Mouse (Mus musculus): ENCODE data around the gene Dclk3. TPM values are rescaled to one million over a fixed set of nuclear protein-coding genes. Genes with fewer than 3 reads are reported as not detected.

Gene Dclk3
- under 1 TPM; 0.23 to 0.39 TPM for total RNA-seq (2021)
- 0.33 and 0.44 TPM in 2 replicates for polyA plus RNA-seq (2012; rRNA removed)
- long read RNA-seq, partial matches to known transcripts: 0 of 1 reads
- long read RNA-seq, other reads (novel, unspliced or antisense): 0 of 1 reads

DNA sequence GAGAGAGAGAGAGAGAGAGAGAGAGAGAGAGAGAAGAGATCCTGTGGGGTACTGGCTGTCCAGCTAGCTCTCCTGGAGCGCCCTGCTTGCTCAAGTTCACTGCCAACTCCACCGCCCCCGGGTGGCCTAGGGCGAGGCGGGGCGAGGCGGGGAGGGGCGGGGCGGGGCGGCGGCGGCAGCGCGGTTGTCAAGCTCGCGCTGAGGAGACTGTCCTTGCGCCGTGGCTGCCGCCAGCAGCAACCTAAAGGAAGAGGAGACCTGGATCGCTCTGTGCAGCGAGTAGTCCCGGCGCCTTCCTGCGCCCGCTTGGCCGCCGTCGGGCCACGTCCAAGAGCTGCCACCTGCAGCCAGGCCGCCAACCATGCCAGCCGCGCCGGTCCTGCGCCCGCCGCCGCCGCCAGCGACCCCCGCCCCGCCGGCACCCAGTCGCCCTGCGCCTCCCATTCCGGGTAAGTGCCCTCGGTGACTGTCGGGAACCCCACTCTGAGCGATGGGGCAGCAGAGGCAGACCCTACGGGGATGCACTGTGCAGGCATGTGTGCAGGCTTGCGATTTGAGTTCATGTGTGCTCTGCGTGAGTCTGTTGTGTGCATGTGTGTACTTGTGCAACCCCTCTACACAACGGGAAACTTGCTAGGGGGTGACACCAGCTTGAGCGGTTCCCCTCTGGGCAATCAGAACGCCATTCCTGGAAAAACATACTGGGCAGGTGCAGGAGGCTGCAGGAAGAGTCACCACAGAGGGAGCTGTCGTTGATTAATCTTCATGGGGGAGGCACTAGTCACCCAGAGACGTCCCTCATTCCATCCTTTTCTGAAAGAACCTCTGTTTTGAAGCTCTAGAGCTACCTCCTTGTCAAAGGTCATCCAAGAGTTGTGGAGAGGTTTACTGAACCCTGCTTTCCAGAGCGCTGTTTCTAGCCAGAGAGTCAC, at the start of gene Dclk3:
Gene Dclk3, plus strand, starts transcription at position 178 of the 932 bp plus-strand sequence.
- peak within 1 kb of the TSS; percentile 71 for H3K9ac ChIP-seq (ENCODE audit: low read depth, low read length)
- intact Hi-C loops (cut with DNase I): no loop called here
- DNase-seq: peak; percentile 49
- no peak within 1 kb of the TSS for H3K27ac ChIP-seq
- WGBS: 4% methylated on average over 57 of the region's 57 CpGs
- no peaks in the 10 kb centered on the region for H3K79me2 ChIP-seq (replicated peaks; ENCODE audit: control insufficient read depth, insufficient read depth, low read length)
- H3K27me3 ChIP-seq (ENCODE audit: control insufficient read depth, insufficient read depth, low read length): peaks cover 3% of the 10 kb centered on the region
- no peaks in the 10 kb centered on the region for H3K4me1 ChIP-seq (ENCODE audit: control insufficient read depth, insufficient read depth, low read length)
- H3K4me3 ChIP-seq: peak within 1 kb of the TSS; percentile 31; the same call in 1 of the 2 replicates
- H3K36me3 ChIP-seq (ENCODE audit: control insufficient read depth, insufficient read depth, low read length): no peaks in the 10 kb centered on the region
- no peak for TF ChIP-seq EP300 (IDR thresholded peaks at IDR 0.05; ENCODE audit: insufficient read depth, low read depth, low read length)
- no peak for TF ChIP-seq CTCF (IDR thresholded peaks at IDR 0.05)
- TF ChIP-seq POLR2A (IDR thresholded peaks at IDR 0.05; ENCODE audit: insufficient read depth, low read depth, low read length): no peak

GRCm38 (mm10) chr9:111390016-111390415, 48.9 kb upstream of the Dclk3 start:
- Histone ChIP-seq H3K27me3 (ENCODE audit: control insufficient read depth, insufficient read depth, low read length) (no peaks in the 10 kb centered on the region), H3K4me3 (no peak overlapping the region), H3K4me1 (ENCODE audit: control insufficient read depth, insufficient read depth, low read length) (no peaks in the 10 kb centered on the region), H3K27ac (no peak overlapping the region), H3K9ac (ENCODE audit: low read depth, low read length) (no peak overlapping the region), H3K79me2 (replicated peaks; ENCODE audit: control insufficient read depth, insufficient read depth, low read length) (no peaks in the 10 kb centered on the region), H3K36me3 (ENCODE audit: control insufficient read depth, insufficient read depth, low read length) (no peaks in the 10 kb centered on the region)
- intact Hi-C loops (cut with DNase I): no loop called here
- TF ChIP-seq CTCF (IDR thresholded peaks at IDR 0.05): no peak
- no peak for TF ChIP-seq POLR2A (IDR thresholded peaks at IDR 0.05; ENCODE audit: insufficient read depth, low read depth, low read length)
- no peak for TF ChIP-seq EP300 (IDR thresholded peaks at IDR 0.05; ENCODE audit: insufficient read depth, low read depth, low read length)
- WGBS: 78% methylated on average over 9 of the region's 9 CpGs
- no peak for DNase-seq

DNA sequence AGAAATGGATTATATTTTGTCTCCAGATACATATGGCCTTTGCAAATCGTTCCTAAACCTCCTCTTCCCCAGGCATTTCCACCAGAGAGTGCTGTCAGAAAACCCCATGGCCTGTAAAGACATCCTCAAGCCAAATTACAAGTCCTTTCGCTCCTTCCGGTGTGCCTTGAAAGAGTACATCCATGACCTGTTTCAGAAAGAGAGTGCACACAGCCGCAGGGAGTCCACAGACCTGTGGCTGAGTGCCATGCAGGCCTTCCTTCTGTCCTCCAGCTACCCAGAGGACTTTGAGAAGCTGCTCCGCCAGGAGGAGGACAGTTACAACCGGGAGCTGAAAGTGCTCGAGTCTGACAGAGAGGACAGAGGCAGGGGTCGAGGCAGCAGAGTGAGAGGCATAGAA, 47.8 kb upstream of the Dclk3 start:
- WGBS: 75% methylated on average over 8 of the region's 8 CpGs
- H3K9ac ChIP-seq (ENCODE audit: low read depth, low read length): no peak overlapping the region
- no peaks in the 10 kb centered on the region for H3K36me3 ChIP-seq (ENCODE audit: control insufficient read depth, insufficient read depth, low read length)
- H3K27ac ChIP-seq: no peak overlapping the region
- no peaks in the 10 kb centered on the region for H3K4me1 ChIP-seq (ENCODE audit: control insufficient read depth, insufficient read depth, low read length)
- intact Hi-C loops (cut with DNase I): no loop called here
- TF ChIP-seq EP300 (IDR thresholded peaks at IDR 0.05; ENCODE audit: insufficient read depth, low read depth, low read length) (no peak), CTCF (IDR thresholded peaks at IDR 0.05) (no peak), POLR2A (IDR thresholded peaks at IDR 0.05; ENCODE audit: insufficient read depth, low read depth, low read length) (no peak)
- no peak overlapping the region for H3K4me3 ChIP-seq
- no peaks in the 10 kb centered on the region for H3K27me3 ChIP-seq (ENCODE audit: control insufficient read depth, insufficient read depth, low read length)
- H3K79me2 ChIP-seq (replicated peaks; ENCODE audit: control insufficient read depth, insufficient read depth, low read length): no peaks in the 10 kb centered on the region
- DNase-seq: no peak

DNA sequence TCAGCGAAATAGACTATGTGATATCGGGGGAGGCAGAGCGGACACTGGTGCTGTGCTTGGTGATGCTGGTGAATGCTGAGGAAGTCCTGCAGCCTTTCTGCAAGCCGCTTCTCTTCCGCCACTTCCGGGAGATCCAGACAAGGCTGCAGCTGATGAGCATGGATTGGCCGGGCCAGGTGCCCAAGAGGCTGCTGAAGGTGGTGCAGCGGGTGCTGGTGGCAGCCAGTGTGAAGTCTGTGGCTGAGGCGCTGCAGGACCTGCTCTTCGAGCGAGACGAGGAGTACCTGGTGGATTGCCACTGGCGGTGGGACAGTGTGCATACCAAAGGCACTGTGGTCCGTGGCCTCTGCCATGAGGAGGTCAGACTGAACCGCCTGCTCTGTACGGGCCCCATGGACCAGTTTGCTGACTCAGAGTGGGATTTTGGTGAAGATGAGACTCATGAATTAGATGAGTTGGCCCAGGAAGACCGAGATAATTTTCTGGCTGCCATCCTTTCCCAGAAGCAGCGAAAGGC, 46.9 kb upstream of the Dclk3 start:
- no peak for DNase-seq
- H3K27me3 ChIP-seq (ENCODE audit: control insufficient read depth, insufficient read depth, low read length): no peaks in the 10 kb centered on the region
- no peaks in the 10 kb centered on the region for H3K36me3 ChIP-seq (ENCODE audit: control insufficient read depth, insufficient read depth, low read length)
- H3K9ac ChIP-seq (ENCODE audit: low read depth, low read length): no peak overlapping the region
- H3K79me2 ChIP-seq (replicated peaks; ENCODE audit: control insufficient read depth, insufficient read depth, low read length): no peaks in the 10 kb centered on the region
- no peak overlapping the region for H3K4me3 ChIP-seq
- TF ChIP-seq POLR2A (IDR thresholded peaks at IDR 0.05; ENCODE audit: insufficient read depth, low read depth, low read length) (no peak), CTCF (IDR thresholded peaks at IDR 0.05) (no peak), EP300 (IDR thresholded peaks at IDR 0.05; ENCODE audit: insufficient read depth, low read depth, low read length) (no peak)
- no peak overlapping the region for H3K27ac ChIP-seq
- intact Hi-C loops (cut with DNase I): no loop called here
- 83% methylated on average over 18 of the region's 18 CpGs for WGBS
- no peaks in the 10 kb centered on the region for H3K4me1 ChIP-seq (ENCODE audit: control insufficient read depth, insufficient read depth, low read length)

GRCm38 (mm10) chr9:111395265-111395664, 43.6 kb upstream of the Dclk3 start:
- Histone ChIP-seq H3K4me1 (ENCODE audit: control insufficient read depth, insufficient read depth, low read length) (no peaks in the 10 kb centered on the region), H3K9ac (ENCODE audit: low read depth, low read length) (no peak overlapping the region), H3K4me3 (no peak overlapping the region), H3K36me3 (ENCODE audit: control insufficient read depth, insufficient read depth, low read length) (no peaks in the 10 kb centered on the region), H3K79me2 (replicated peaks; ENCODE audit: control insufficient read depth, insufficient read depth, low read length) (no peaks in the 10 kb centered on the region), H3K27me3 (ENCODE audit: control insufficient read depth, insufficient read depth, low read length) (no peaks in the 10 kb centered on the region), H3K27ac (no peak overlapping the region)
- TF ChIP-seq POLR2A (IDR thresholded peaks at IDR 0.05; ENCODE audit: insufficient read depth, low read depth, low read length): no peak
- no peak for TF ChIP-seq EP300 (IDR thresholded peaks at IDR 0.05; ENCODE audit: insufficient read depth, low read depth, low read length)
- intact Hi-C loops (cut with DNase I): no loop called here
- DNase-seq: no peak
- WGBS: 76% methylated on average over 5 of the region's 5 CpGs

GRCm38 (mm10) chr9:111398059-111398458, 40.8 kb upstream of the Dclk3 start:
- no peaks in the 10 kb centered on the region for H3K79me2 ChIP-seq (replicated peaks; ENCODE audit: control insufficient read depth, insufficient read depth, low read length)
- intact Hi-C loops (cut with DNase I): no loop called here
- no peak for DNase-seq

More at GRCm38 (mm10) chr9:111398059-111398458, 40.8 kb upstream of the Dclk3 start:
- Histone ChIP-seq H3K36me3 (ENCODE audit: control insufficient read depth, insufficient read depth, low read length) (no peaks in the 10 kb centered on the region), H3K27me3 (ENCODE audit: control insufficient read depth, insufficient read depth, low read length) (no peaks in the 10 kb centered on the region), H3K4me3 (no peak overlapping the region), H3K9ac (ENCODE audit: low read depth, low read length) (no peak overlapping the region), H3K4me1 (ENCODE audit: control insufficient read depth, insufficient read depth, low read length) (no peaks in the 10 kb centered on the region), H3K27ac (no peak overlapping the region)
- no peak for TF ChIP-seq POLR2A (IDR thresholded peaks at IDR 0.05; ENCODE audit: insufficient read depth, low read depth, low read length)
- TF ChIP-seq EP300 (IDR thresholded peaks at IDR 0.05; ENCODE audit: insufficient read depth, low read depth, low read length): no peak
- no peak for TF ChIP-seq CTCF (IDR thresholded peaks at IDR 0.05)
- 85% methylated on average over 2 of the region's 2 CpGs for WGBS
